13 mouse cellular contexts compared by ENCODE assay signal in the genomic region with DNA sequence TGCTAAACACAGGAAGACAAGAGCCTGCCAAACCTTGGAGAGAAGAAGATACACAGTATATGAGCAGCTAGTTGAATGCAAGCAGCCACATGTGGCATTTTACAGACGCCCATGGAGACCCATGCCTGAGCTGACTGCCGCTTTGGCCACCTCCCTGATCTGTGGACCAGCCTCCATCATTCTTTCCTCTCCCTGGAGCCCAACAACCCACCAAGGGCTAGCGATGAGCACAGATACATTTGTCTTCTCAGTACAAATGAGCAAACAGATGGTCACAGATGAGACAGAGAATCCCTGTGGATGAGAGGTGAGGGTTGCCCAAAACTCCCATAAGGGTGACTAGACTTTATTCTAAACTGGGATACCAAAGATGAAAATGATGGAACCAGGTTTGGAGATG.
"Had no signal": no experiment of that assay in that cellular context is flagged by ENCODE, and none has a peak within 500 bp of the region (broad histone marks: within the 10 kb centered on the region; RNA-seq: fewer than 3 reads in every experiment).

No protein-coding gene starts in this region.

- H3K4me1 ChIP-seq: kidney, embryonic 15.5 days; liver, embryonic 15.5 days; neural tube, embryonic 12.5 days had no signal

- ATAC-seq: midbrain, embryonic 15.5 days had no signal

- H3K9ac ChIP-seq: kidney, embryonic 15.5 days; liver, embryonic 15.5 days; lung, embryonic 14.5 days; midbrain, embryonic 15.5 days; neural tube, embryonic 12.5 days had no signal

- H3K27ac ChIP-seq: kidney, embryonic 15.5 days; limb, embryonic 10.5 days; liver, embryonic 15.5 days; midbrain, embryonic 15.5 days; neural tube, embryonic 12.5 days; stomach, postnatal 0 days had no signal

- H3K9me3 ChIP-seq: kidney, embryonic 15.5 days; limb, embryonic 10.5 days; liver, embryonic 15.5 days; midbrain, embryonic 15.5 days; neural tube, embryonic 12.5 days had no signal

- DNase-seq: kidney, postnatal 14 days; lung, embryonic 14.5 days; lung, postnatal 10 days; lung, postnatal 4 days; thymus, postnatal 4 days had no signal

- H3K27me3 ChIP-seq: kidney, embryonic 15.5 days; liver, embryonic 15.5 days; midbrain, embryonic 15.5 days; neural tube, embryonic 12.5 days had no signal

- H3K36me3 ChIP-seq: kidney, embryonic 15.5 days; limb, embryonic 10.5 days; liver, embryonic 15.5 days; midbrain, embryonic 15.5 days; neural tube, embryonic 12.5 days had no signal

- H3K4me2 ChIP-seq: kidney, embryonic 15.5 days; liver, embryonic 11.5 days; liver, embryonic 15.5 days; lung, embryonic 14.5 days; midbrain, embryonic 11.5 days; midbrain, embryonic 15.5 days; neural tube, embryonic 12.5 days had no signal

- H3K4me3 ChIP-seq: kidney, embryonic 15.5 days; limb, embryonic 10.5 days; liver, embryonic 15.5 days; midbrain, embryonic 15.5 days; neural tube, embryonic 12.5 days had no signal
